Mouse (Mus musculus) lung, embryonic 14.5 days (tissue): ENCODE measurements around the gene Nmd3. TPM values are rescaled to one million over a fixed set of nuclear protein-coding genes. Genes with fewer than 3 reads are reported as not detected.

ENCODE experiments used
- ATAC-seq: fragments of 200-750 bp; cut with Nextera tagmentation; 2 replicates; pipeline ENCODE4 v1.8.0; 2017; ENCODE audit warnings: mild to moderate bottlenecking, moderate TSS enrichment, moderate library complexity; ENCODE audit not compliant: insufficient read depth
- DNase-seq: peaks from one replicate; pipeline ENCODE4 v3.0.0-alpha.2; 2015
- H3K27ac ChIP-seq: fragments of 300-500 bp; sonication (generic); 2 replicates; pipeline ENCODE4 v1.5.1; 2014; ENCODE audit warnings: low read depth, mild to moderate bottlenecking, moderate library complexity
- H3K27me3 ChIP-seq: fragments of 300-500 bp; sonication (generic); 2 replicates; pipeline ENCODE4 v1.6.1; 2014; ENCODE audit warnings: low read length, control low read depth; ENCODE audit not compliant: insufficient read depth
- H3K36me3 ChIP-seq: fragments of 300-500 bp; sonication (generic); 2 replicates; pipeline ENCODE4 v1.6.1; 2014; ENCODE audit warnings: control low read depth; ENCODE audit not compliant: insufficient read depth
- H3K4me1 ChIP-seq: fragments of 300-500 bp; sonication (generic); 2 replicates; pipeline ENCODE4 v1.6.1; 2014; ENCODE audit warnings: antibody characterized with exemption, control low read depth; ENCODE audit not compliant: insufficient read depth
- H3K4me2 ChIP-seq: fragments of 300-500 bp; sonication (generic); 2 replicates; pipeline ENCODE4 v1.6.1; 2014; ENCODE audit warnings: mild to moderate bottlenecking
- H3K4me3 ChIP-seq: fragments of 300-500 bp; sonication (generic); 2 replicates; pipeline ENCODE4 v1.5.1; 2014; ENCODE audit warnings: low read depth, low read length
- H3K9ac ChIP-seq: fragments of 300-500 bp; sonication (generic); 2 replicates; pipeline ENCODE4 v1.6.1; 2014
- H3K9me3 ChIP-seq: fragments of 300-500 bp; sonication (generic); 2 replicates; pipeline ENCODE4 v1.6.1; 2016; ENCODE audit warnings: low read depth, low read length, control low read depth
- CTCF ChIP-seq: IDR thresholded peaks from 2 replicates; pipeline ENCODE4 v1.5.1; 2016; ENCODE audit warnings: antibody characterized with exemption, low read depth
- WGBS: fragments of 180-500 bp; shearing (Covaris S2); extraction: QIAGEN DNeasy Blood & Tissue Kit; methylation state at CpG from one replicate; pipeline ENCODE4 v1.1.7; 2014; 5-methylcytosine and 5-hydroxymethylcytosine counted together
- polyA plus RNA-seq: library from polyadenylated mRNA; unstranded; fragments of >200 nt; fragmentation: Nextera tagmentation; extraction: Ambion mirVana; gene quantifications from 2 replicates; pipeline ENCODE4 v1.2.1, GENCODE M21; 2014

Gene Nmd3
- polyA plus RNA-seq, 1 experiment from 2014 or later = 152 TPM

GRCm38 (mm10) chr3:69797969-69798368 lies 76.2 kb downstream of the Nmd3 start:
- H3K9me3 ChIP-seq = no peaks in the 10 kb centered on the region
- ATAC-seq (peak; percentile 52), DNase-seq (peak; percentile 83)
- H3K27me3 ChIP-seq = no peaks in the 10 kb centered on the region
- no peak for TF ChIP-seq CTCF
- no peak overlapping the region for H3K27ac ChIP-seq
- no peak overlapping the region for H3K4me3 ChIP-seq
- no peaks in the 10 kb centered on the region for H3K36me3 ChIP-seq
- no peak overlapping the region for H3K9ac ChIP-seq
- WGBS = 48% methylated on average over 2 of the region's 2 CpGs
- no peaks in the 10 kb centered on the region for H3K4me1 ChIP-seq
- H3K4me2 ChIP-seq = no peak overlapping the region

GRCm38 (mm10) chr3:69799096-69799495 lies 77.3 kb downstream of the Nmd3 start:
- Histone ChIP-seq H3K4me2 (no peak overlapping the region), H3K9me3 (no peaks in the 10 kb centered on the region), H3K27me3 (no peaks in the 10 kb centered on the region), H3K36me3 (no peaks in the 10 kb centered on the region), H3K9ac (no peak overlapping the region), H3K4me1 (no peaks in the 10 kb centered on the region), H3K4me3 (no peak overlapping the region), H3K27ac (no peak overlapping the region)
- ATAC-seq (no peak), DNase-seq (no peak)
- TF ChIP-seq CTCF = no peak
- 74% methylated on average over 1 of the region's 1 CpGs for WGBS

GRCm38 (mm10) chr3:69800829-69801384 lies 79.1 kb downstream of the Nmd3 start:
- WGBS = 30% methylated on average over 7 of the region's 7 CpGs
- TF ChIP-seq CTCF = no peak
- no peaks in the 10 kb centered on the region for H3K4me1 ChIP-seq
- no peaks in the 10 kb centered on the region for H3K9me3 ChIP-seq
- H3K27me3 ChIP-seq = no peaks in the 10 kb centered on the region
- no peak overlapping the region for H3K4me3 ChIP-seq
- H3K36me3 ChIP-seq = no peaks in the 10 kb centered on the region
- ATAC-seq (peak; percentile 39; the same call in 1 of the 2 replicates), DNase-seq (peak; percentile 44)
- H3K4me2 ChIP-seq = no peak overlapping the region
- H3K27ac ChIP-seq = no peak overlapping the region
- no peak overlapping the region for H3K9ac ChIP-seq

- ATAC-seq (no peak), DNase-seq (no peak)
- Histone ChIP-seq H3K27ac (no peak overlapping the region), H3K9ac (no peak overlapping the region), H3K27me3 (no peaks in the 10 kb centered on the region), H3K4me1 (no peaks in the 10 kb centered on the region), H3K9me3 (no peaks in the 10 kb centered on the region), H3K36me3 (no peaks in the 10 kb centered on the region), H3K4me3 (no peak overlapping the region), H3K4me2 (no peak overlapping the region)
- no peak for TF ChIP-seq CTCF
- 89% methylated on average over 1 of the region's 1 CpGs for WGBS
These were observed 81.4 kb downstream of the Nmd3 start for GRCm38 (mm10) chr3:69803137-69803536.

Other genes starting within 250 kb of the Nmd3 start
- 31.7 and 32.8 TPM in 2 replicates for gene B3galnt1, start 123.0 kb upstream of the Nmd3 start, polyA plus RNA-seq
- gene Sptssb, start 138.0 kb downstream of the Nmd3 start, polyA plus RNA-seq = 9.8 and 10.8 TPM in 2 replicates